Mouse (Mus musculus): ENCODE measurements around the gene Gimap1. TPM values are rescaled to one million over a fixed set of nuclear protein-coding genes. Genes with fewer than 3 reads are reported as not detected.

Gimap1 gene
- polyA plus RNA-seq, 1 experiment from 2014 or later, result 5.5 TPM

DNA sequence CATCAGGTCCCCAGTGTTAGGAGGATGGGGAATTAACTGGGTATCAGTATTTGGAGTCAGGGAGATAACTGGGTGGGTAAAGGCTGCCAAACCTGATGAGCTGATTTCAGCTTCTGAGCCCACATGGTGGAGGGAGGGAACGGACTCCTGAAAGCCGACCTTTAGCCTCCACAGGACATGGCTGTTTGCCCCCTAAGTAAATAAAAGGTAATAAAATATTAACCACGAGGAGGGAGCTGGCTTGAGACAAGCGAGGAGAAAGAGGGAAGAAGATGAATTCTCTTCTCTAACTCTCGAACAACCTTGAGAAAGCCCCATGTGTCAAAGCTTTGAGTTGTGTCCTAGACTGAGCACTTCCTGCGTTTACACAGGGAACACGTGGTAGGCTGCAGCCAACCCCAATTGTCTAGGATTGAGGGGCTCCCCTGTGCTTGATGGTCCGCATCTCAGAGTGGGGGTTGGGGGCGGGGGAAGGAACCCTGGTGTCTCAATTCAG, 2.9 kb downstream of the Gimap1 start:
- Histone ChIP-seq H3K4me3 (no peak overlapping the region), H3K9ac (replicated peaks) (no peak overlapping the region), H3K36me3 (no peaks in the 10 kb centered on the region), H3K27ac (replicated peaks) (no peak overlapping the region), H3K27me3 (peaks cover 45% of the 10 kb centered on the region), H3K4me1 (peaks cover 8% of the 10 kb centered on the region; the same call in 1 of the 2 replicates), H3K4me2 (replicated peaks) (peak overlapping the region; percentile 74; the same call in 1 of the 2 replicates), H3K9me3 (no peaks in the 10 kb centered on the region)
- WGBS, result 42% methylated on average over 9 of the region's 9 CpGs
- no peak for ATAC-seq (ENCODE audit: low FRiP score, low read depth)

DNA sequence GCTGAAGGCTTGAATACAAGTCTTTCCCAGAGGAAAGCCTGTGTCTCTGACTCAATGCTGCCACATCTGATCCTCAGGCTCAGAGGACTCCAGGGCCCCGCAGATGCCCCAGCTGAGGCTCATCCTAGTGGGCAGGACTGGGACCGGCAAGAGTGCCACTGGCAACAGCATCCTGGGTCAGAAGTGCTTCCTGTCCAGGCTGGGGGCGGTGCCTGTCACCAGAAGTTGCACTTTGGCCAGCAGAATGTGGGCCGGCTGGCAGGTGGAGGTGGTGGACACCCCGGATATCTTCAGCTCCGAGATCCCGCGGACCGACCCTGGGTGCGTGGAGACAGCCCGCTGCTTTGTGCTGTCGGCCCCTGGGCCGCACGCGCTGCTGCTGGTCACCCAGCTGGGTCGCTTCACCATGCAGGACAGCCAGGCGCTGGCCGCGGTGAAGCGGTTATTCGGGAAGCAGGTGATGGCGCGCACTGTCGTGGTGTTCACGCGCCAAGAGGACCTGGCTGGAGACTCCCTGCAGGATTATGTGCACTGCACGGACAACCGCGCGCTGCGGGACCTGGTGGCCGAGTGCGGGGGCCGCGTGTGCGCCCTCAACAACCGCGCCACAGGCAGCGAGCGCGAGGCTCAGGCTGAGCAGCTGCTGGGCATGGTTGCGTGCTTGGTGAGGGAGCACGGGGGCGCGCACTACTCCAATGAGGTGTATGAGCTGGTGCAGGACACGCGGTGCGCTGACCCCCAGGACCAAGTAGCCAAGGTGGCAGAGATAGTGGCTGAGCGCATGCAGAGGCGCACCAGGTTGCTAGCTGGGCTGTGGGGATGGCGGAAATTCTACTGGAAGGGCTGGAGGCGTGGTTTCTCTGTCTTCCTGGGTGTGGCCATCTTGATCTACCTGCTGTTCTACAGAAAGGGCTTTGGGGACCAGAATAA, 3.8 kb downstream of the Gimap1 start:
- 3% methylated on average over 52 of the region's 52 CpGs for WGBS
- Histone ChIP-seq H3K36me3 (no peaks in the 10 kb centered on the region), H3K4me1 (peaks cover 8% of the 10 kb centered on the region; the same call in 1 of the 2 replicates), H3K9me3 (no peaks in the 10 kb centered on the region), H3K9ac (replicated peaks) (peak overlapping the region; percentile 41; the same call in 1 of the 2 replicates), H3K27ac (replicated peaks) (no peak overlapping the region), H3K4me2 (replicated peaks) (peak overlapping the region; percentile 74), H3K27me3 (peaks cover 45% of the 10 kb centered on the region), H3K4me3 (peak overlapping the region; percentile 46)
- ATAC-seq (ENCODE audit: low FRiP score, low read depth), result no peak

DNA sequence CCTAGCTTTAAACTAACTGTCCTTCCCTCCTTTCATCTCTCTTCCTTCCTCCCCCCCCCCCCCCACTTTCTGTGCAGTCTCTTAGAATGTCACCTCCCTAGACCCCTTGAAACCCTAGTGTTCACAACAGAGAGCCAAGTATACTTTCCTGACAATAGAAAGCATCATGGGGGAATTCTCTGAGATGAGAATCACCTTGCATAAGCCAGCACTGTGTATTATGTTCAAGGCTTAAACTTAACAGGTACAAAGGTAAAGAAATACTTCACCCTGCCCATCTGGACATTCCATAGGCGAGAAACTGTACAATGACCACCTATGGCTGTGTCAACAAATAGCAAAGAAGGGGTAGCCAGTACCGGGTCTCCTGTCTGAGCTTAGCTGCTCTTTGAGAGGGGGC, 6.6 kb downstream of the Gimap1 start:
- H3K27ac ChIP-seq (replicated peaks), result no peak overlapping the region
- 47% methylated on average over 2 of the region's 2 CpGs for WGBS
- H3K27me3 ChIP-seq, result peaks cover 45% of the 10 kb centered on the region
- no peak overlapping the region for H3K4me3 ChIP-seq
- H3K4me1 ChIP-seq, result peaks cover 8% of the 10 kb centered on the region; the same call in 1 of the 2 replicates
- H3K9ac ChIP-seq (replicated peaks), result no peak overlapping the region
- no peaks in the 10 kb centered on the region for H3K36me3 ChIP-seq
- H3K9me3 ChIP-seq, result no peaks in the 10 kb centered on the region
- ATAC-seq (ENCODE audit: low FRiP score, low read depth), result no peak
- H3K4me2 ChIP-seq (replicated peaks), result no peak overlapping the region

DNA sequence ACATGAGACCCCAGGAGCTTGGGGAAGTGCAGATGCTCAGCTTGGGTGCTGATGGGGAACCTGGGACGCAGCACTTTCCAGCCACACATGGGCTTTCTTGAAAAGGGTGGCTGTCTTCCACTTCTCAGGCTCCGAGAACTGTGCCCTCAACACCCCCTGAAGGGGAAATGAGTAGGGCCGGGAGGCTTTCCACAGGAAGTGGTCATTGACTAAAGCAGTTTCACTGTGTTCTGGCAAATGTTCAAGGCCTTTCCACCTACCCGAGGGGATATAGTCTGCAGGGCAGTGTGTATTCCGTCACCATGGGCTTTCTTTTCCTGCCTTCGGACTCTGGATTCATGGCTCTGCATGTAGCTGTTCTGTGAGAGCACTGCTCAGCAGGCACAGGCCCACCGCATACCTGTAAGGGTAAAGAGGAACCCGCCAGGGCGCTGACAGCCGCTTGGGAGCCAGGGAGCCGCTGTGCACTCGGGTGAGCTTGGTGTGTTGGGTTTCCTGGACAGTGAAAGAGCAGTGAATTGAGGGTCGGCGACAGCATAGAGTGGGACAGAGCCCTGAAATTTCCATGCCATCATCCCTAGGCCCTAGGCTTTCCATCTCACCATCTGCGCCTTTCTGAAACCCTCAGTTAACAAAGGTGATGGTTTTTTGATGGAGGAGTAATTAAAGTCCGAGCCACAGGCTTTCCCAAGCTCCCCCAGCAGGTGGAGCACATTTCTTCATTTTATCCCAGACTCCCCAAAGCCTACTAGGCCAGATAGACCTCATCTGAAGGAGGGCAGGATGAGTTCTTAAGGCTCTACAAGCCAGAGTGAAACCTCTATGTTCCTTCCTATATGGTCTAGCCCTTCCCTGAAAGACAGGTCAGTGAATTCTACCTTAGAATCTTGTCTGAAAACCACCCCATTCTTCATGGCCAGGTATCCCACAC, 7.4 kb downstream of the Gimap1 start, which contains the start of gene Gimap5:
Gimap5 (plus strand) TSS at position 239 of the 931 bp plus-strand sequence.
- ATAC-seq (ENCODE audit: low FRiP score, low read depth), result no peak

DNA sequence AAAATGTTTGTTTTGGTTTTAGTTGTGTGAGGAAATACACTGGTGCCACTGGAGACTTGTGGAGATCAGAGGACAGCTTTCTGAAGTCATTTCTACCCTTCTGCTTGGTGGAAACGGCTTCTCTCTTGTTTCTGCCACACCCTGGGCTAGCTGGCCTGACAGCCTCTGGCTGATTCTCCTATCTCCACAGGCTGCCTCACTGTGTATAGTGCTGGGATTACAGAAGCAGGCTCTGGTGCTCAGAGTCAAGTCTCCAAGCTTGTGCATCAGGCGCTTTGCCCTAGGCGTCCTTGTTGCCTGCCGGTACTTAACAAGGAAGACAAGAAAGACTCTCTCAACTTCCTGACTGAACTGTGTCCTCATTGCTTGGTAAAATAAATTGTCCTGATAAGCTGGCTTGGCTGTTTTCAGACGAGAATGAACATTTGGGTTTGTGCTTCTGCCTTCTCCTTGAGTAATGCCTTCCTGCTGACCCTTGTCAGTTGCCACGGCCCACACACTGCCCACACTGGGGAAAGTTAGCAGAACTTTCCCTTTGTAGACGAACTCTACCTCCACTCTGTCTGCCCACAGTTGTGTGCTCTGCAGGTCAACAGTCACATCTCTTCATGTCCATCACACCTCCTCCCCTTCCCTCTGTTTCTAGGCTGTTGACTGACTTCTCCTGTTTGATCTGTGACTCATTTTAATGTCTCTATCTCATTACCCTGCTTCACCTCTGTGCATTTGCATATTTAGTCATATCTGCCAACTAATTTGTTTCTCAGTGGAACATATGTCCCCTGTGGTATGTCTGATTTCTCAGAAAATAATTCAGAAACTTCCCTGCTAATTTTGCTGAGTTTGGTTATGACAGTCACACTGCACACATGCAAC, 8.5 kb downstream of the Gimap1 start:
- no peak overlapping the region for H3K9ac ChIP-seq (replicated peaks)
- ATAC-seq (ENCODE audit: low FRiP score, low read depth), result no peak
- peaks cover 8% of the 10 kb centered on the region; the same call in 1 of the 2 replicates for H3K4me1 ChIP-seq
- no peaks in the 10 kb centered on the region for H3K9me3 ChIP-seq
- H3K36me3 ChIP-seq, result no peaks in the 10 kb centered on the region
- H3K4me2 ChIP-seq (replicated peaks), result no peak overlapping the region
- no peak overlapping the region for H3K4me3 ChIP-seq
- H3K27ac ChIP-seq (replicated peaks), result no peak overlapping the region
- H3K27me3 ChIP-seq, result peaks cover 28% of the 10 kb centered on the region
- 80% methylated on average over 7 of the region's 7 CpGs for WGBS

More for the DNA sequence above, 7.4 kb downstream of the Gimap1 start, which contains the start of gene Gimap5:
- H3K27me3 ChIP-seq, result peaks cover 39% of the 10 kb centered on the region
- H3K4me2 ChIP-seq (replicated peaks), result no peak within 1 kb of the TSS
- H3K4me1 ChIP-seq, result peaks cover 8% of the 10 kb centered on the region; the same call in 1 of the 2 replicates
- no peak within 1 kb of the TSS for H3K9ac ChIP-seq (replicated peaks)
- no peaks in the 10 kb centered on the region for H3K36me3 ChIP-seq
- H3K27ac ChIP-seq (replicated peaks), result no peak within 1 kb of the TSS
- H3K9me3 ChIP-seq, result no peaks in the 10 kb centered on the region
- 53% methylated on average over 16 of the region's 16 CpGs for WGBS
- H3K4me3 ChIP-seq, result no peak within 1 kb of the TSS

DNA sequence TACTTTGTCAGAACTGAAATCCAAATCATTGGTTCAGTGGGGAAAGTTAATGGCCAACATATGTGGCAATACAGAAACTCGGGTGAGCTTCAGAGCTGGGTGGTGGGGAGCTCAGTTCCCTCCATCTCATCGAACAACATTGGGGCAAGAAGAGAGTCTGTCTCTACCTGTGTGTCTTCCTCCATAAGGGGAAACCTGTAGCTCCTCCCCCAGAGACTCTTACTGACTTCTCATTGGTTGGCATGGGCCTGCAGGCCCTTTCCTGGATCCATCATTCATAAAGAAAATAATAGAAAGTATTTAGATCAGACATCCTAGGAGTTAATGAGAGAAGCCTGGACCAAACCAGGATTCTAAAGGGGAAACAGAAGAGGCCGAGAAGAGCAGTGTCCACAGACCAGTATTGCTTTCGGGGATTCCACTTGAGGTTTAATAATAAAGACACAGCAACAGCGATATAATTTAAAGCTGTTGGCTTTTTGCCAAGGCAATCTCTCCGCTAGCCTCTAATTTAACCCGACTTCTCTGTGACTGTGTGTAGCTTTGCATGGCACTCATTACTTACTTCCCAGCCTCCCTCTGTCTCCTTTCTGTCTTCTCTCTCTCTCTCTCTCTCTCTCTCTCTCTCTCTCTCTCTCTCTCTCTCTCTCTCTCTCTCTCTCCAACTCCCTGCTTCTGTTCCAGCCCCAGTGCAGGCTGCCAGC, 24.9 kb downstream of the Gimap1 start:
- peaks cover 6% of the 10 kb centered on the region for H3K9me3 ChIP-seq
- no peak overlapping the region for H3K4me3 ChIP-seq
- no peaks in the 10 kb centered on the region for H3K27me3 ChIP-seq
- no peak for ATAC-seq (ENCODE audit: low FRiP score, low read depth)
- no peak overlapping the region for H3K27ac ChIP-seq (replicated peaks)
- H3K9ac ChIP-seq (replicated peaks), result no peak overlapping the region
- H3K4me2 ChIP-seq (replicated peaks), result no peak overlapping the region
- no peaks in the 10 kb centered on the region for H3K4me1 ChIP-seq
- no peaks in the 10 kb centered on the region for H3K36me3 ChIP-seq
- WGBS, result 87% methylated on average over 7 of the region's 7 CpGs

DNA sequence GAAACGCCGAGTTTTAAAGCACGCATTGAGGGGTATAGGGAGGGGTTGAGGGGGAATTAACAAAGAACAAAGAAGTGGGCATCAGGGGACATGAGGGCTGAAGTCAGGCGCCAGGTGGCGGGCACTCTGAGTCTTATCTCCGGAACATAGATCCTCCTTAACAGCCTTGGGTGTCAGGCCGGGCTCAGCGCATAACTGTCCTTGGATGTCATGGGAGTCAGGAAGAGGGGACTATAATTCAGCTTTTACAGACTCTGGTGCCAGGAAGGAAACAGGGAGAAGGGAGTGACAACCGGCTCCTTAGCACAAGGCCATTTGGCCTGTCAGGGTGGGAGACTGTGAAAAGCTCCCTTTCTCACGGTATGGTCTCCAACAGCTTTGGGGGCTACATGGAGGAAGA, 25.6 kb downstream of the Gimap1 start:
- WGBS, result 91% methylated on average over 10 of the region's 10 CpGs
- no peak for ATAC-seq (ENCODE audit: low FRiP score, low read depth)

DNA sequence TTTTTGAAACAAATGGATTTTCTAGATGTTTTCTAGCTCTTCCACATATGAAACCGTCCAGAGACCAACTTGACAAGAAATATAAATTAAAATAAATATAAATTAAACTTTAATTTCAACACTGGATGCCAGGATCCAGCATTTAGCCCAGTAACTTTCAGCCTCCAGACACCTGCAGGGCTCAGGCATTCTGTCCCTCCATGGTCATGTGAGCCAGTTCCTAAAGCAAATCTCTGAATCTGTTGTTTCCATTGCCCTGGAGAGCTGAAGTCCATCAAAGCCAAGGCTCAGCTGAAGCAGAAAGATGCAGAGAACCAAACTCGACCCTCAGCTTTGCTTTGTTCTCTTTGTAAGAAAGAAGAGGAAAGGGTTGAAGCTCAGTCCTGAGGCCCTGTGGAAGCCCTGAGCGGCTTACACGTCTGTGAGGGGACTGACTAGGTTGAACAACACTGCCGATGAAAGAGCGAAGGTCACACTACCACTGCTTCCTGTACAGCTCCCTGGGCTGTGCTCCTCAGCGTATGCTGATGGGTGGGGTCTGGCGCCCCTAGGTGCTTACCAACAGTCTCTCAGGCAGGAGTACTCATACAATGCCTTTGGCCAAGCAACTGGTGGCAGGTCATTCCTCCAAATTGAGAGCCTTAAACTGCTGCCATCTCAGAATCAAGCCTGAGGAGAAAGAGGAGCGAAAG, 29.5 kb downstream of the Gimap1 start:
- Histone ChIP-seq H3K36me3 (no peaks in the 10 kb centered on the region), H3K4me1 (no peaks in the 10 kb centered on the region), H3K27ac (replicated peaks) (no peak overlapping the region), H3K4me3 (no peak overlapping the region), H3K9ac (replicated peaks) (no peak overlapping the region), H3K27me3 (no peaks in the 10 kb centered on the region), H3K4me2 (replicated peaks) (no peak overlapping the region), H3K9me3 (peaks cover 6% of the 10 kb centered on the region)
- no peak for ATAC-seq (ENCODE audit: low FRiP score, low read depth)
- 75% methylated on average over 9 of the region's 9 CpGs for WGBS

More for the DNA sequence above, 25.6 kb downstream of the Gimap1 start:
- Histone ChIP-seq H3K27me3 (no peaks in the 10 kb centered on the region), H3K36me3 (no peaks in the 10 kb centered on the region), H3K9ac (replicated peaks) (no peak overlapping the region), H3K4me3 (no peak overlapping the region), H3K4me2 (replicated peaks) (no peak overlapping the region), H3K27ac (replicated peaks) (no peak overlapping the region), H3K9me3 (peaks cover 6% of the 10 kb centered on the region), H3K4me1 (no peaks in the 10 kb centered on the region)

DNA sequence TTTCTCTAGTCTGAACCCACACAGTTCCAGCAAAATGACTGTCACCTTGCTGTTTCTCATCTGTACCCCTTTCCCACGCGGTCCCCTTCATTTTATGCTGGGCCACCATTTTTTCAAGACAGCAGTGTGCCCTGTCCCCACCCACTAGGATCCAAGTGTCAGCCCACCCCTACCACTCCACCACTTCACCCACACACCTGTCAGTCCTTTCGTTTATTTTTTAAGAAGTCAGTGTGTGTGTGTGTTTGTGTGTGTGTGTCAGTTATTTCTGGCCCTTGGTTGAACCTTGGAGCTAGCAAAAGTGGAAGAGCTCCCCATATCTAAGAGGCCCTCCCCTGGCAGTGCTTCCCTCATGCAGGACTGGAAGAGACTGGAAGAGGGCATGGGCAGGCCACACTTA, 30.1 kb downstream of the Gimap1 start:
- Histone ChIP-seq H3K4me3 (no peak overlapping the region), H3K4me2 (replicated peaks) (no peak overlapping the region), H3K9ac (replicated peaks) (no peak overlapping the region), H3K27ac (replicated peaks) (no peak overlapping the region), H3K36me3 (no peaks in the 10 kb centered on the region), H3K4me1 (no peaks in the 10 kb centered on the region), H3K9me3 (peaks cover 6% of the 10 kb centered on the region), H3K27me3 (no peaks in the 10 kb centered on the region)
- no peak for ATAC-seq (ENCODE audit: low FRiP score, low read depth)
- WGBS, result 88% methylated on average over 3 of the region's 3 CpGs

DNA sequence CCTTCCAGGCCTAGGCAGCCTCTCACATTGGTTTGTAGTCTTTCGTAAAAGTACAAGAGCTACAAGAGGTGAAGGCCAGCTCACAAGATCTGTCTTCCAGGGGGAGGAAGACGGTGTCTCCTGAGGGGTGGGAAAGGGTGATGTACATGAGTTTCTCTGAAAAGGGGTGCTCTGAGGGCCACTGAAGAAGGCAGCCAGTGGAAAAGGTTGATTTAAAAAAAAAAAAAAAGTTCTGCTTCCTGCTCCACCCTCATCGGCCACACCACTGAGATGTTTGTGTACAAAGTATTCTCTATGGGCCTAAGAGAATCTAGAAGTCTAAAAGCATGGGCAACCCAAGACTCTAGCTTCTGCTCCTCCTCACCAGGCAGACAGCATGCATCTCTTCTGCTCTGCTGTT, 31.8 kb downstream of the Gimap1 start, which contains the start of gene Gimap3:
Gimap3 (minus strand) TSS at position 156 of the 400 bp plus-strand sequence.
- Histone ChIP-seq H3K4me1 (no peaks in the 10 kb centered on the region), H3K27me3 (no peaks in the 10 kb centered on the region), H3K9ac (replicated peaks) (no peak within 1 kb of the TSS), H3K9me3 (no peaks in the 10 kb centered on the region), H3K4me2 (replicated peaks) (no peak within 1 kb of the TSS), H3K4me3 (no peak within 1 kb of the TSS), H3K27ac (replicated peaks) (no peak within 1 kb of the TSS), H3K36me3 (no peaks in the 10 kb centered on the region)
- 84% methylated on average over 3 of the region's 3 CpGs for WGBS
- ATAC-seq (ENCODE audit: low FRiP score, low read depth), result no peak
